Mouse (Mus musculus) thymus, postnatal 10 days (tissue): ENCODE measurements around the gene Map6d1.

ENCODE experiments used
- DNase-seq, 2 experiments: peaks; one replicate each; pipeline ENCODE4 v3.0.0; 2021; ENCODE audit warnings: low spot score in 2 of 2

Gene Map6d1

DNA sequence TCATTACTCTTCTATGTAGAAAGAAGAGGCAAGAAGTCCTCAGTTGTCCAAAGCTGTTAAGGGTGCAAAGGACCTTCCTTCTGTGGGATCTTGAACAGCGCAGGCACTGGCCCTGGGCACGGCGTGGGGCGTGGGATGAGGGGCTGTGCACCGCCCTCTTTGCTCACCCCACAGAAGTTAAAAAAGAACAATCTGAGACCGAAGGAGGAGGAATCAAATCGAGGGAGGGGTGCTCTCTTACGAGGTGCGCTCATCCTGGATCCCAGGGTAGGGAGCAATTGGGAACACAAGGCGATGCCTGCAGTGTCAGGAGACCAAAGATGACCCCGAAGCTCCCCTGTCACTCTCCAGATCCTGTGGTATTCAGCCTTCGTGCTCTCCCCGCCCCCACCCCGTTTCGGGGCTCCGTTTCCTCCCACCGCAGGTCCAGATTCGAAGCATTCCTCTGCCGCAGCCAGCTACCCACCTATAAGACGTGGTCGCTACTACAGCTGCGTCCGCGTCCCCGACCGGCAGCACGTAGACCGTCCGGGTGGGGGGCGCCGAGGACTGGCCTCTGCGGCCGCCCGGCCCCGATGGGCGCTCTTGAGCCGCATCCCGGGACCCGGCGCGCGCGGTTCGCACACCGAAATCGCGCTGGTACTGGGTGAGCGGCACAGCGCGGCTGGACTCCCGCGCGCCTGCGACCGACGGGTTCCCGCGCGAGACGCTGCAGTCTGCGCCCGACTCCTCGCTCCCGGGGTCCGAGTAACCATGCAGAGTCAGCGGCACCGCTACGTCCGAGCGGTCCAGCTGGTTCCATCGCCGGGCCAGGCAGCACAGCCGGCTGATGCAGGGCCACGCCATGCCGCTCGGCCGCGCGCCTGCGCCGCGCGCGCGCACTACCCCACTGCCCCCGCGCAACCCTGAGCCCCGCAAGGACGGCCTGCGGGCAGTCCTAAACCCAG is at the start of gene Map6d1:
Gene Map6d1 (minus strand): TSS at position 891 of the 947 bp plus-strand sequence.
- peak in 1 of 2 experiments; percentile 17 for DNase-seq

DNA sequence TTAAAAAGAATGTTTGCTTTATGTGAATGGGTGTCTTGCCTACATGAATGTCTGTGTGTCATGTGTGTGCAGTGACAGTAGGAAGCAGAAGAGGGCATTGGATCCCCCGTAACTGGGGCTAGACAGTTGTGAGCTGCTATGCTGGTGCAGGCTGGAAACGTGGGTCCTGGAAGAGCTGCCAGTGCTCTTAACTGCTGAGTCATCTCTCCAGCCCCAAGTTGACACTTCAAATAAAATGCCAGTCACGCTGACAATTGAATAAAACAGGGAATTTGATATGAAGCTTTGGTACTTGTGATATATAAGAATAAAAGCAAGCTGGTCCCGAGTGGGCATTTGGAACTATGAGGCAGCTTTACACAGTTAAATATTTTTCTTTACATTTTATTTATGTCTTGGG is 39.1 kb upstream of the Map6d1 start:
- no peak for DNase-seq

DNA sequence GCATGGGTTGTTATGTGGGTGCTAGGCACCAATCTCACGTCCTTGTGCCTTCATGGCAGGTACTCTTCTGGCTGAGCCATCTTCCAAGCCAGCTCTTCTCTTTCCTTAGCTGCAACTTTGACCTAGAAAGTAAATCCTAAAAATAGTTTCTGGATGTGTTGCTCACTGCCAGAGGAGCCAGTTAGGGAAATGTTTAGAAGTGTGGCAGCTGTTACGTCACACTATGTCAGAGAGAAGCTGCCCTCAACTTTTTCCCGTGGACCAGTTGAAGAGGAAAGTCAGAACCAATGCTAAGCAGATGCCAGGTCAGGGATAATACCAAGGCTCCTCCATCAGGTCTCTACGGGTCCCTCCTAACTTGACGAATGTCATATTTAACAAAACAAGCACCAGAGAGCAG is 38.2 kb upstream of the Map6d1 start:
- no peak for DNase-seq

DNA sequence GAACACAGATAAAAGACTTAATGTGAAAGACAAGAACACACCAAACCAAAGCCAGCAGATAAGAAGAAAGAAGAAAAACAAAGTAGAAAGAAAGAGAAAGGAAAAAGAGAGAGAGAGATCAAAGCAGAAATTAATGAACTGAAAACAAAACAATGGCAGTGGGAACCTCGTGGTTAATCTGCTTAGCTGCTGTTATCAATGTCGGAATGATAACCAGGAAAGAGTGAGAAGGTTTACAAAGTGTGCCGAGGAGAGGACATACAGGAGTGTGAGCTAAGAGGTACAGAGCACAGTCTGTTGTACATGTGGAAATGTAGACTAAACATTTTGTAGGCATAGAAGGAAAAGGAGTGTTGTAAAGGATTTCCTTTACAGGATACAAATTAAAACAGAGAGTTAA is 31.8 kb upstream of the Map6d1 start:
- DNase-seq: no peak

DNA sequence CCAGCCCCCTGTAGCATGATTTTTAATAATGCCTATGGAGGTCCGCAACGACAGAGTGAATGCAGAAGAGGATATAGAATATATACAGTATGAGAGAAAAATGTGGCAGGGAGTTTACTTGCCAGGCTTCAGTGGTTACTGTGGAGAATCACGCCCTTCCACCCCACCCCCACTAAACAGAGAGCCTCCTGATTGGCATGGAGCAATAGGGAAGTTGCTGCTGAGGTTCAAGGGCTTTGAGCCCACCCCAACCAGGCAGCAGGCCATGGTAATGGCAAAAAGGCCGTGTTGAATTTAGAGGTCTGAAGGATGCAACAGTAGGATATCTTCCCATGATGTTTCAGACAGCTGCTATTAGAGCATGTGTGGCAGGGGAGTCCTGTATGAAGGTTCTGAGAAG is 30.2 kb upstream of the Map6d1 start:
- no peak for DNase-seq

DNA sequence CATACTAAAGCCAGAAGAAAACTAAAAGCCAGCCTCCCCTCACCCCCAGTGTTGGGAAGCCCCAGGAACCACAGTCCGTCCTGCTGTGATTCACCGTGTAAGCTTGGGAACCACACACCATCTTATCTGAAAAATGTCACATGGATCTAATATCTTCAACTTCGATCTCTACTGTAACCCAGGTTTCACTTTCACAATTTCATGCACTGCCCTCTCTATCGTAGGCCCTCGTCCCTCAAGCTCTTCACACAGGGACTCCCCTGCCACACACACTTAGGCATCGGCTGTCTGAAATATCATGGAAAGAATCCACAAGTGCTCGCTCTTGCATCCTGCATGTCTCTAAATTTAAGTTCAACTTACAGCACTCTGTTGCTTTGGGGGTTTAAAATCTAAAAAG is 23.9 kb upstream of the Map6d1 start:
- DNase-seq: no peak

DNA sequence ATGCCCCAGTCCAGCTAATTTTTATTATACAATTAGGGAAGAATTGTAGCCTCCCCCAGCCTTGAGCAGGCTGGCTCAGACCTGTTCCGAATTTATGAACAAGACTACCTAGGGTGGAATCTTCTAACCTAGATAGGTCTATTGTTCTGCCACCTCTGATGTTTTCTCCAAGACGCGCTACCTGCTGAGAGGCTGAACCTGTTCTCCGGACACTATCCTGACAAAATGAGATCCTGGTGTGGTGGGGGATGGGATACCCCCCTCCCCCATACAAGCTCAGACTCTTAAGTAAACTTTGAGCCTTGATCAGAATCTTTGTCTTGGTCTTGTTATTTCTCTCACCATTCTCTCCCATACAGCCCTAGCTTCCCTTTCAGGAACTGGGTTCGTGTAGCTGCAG is 16.8 kb upstream of the Map6d1 start:
- DNase-seq: no peak

DNA sequence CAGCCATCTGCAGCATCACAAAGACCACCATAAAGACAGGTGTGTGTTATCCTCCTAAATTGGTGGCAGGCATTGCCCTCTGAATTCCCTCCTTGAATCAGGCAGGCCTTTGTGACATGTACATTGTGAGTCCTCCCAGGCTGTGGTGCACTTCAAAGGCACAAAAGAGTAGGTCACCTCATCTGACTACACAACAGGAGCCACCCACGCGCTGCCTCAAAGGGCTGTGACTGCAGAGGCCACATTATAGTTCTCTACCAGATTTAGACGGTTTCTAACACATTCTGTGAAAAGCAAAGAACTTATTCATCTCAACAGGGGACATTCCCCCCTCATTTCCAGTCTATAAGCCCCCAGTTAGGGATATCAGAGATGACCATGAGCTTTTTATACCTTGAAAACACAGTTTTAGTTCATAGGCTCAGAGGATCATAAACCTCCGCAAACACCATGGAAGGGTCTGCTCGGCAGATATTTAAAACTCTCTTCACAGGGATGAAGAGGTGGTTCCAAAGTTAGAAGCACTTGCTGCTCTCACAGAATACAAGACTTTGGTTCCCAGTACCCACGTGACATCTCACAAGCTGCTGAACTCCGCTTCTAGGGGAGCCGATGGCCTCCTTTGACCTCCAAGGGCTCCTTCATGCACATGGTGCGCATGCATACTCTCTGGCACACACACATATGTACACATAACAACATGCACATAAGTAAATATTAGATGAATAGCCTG is 7.5 kb upstream of the Map6d1 start:
- no peak for DNase-seq

DNA sequence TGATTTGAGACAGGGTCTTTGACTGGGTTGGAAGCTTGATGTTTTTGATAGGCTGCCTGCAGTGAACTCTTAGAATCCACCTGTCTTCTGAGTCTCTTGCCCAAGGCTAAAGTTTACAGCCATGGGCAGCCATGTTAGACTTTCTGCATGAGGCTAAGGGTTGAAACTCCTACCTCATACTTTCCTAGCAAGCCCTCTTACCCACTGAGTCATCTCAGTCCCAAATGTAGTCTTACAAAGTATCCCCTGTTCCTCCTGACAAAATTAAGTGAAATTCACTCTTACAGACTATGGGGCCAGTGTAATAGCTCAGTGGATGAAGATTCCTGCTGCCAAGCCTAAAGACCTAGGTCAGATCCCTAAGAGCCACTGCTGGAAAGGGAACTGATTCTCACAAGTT is 5.9 kb upstream of the Map6d1 start:
- DNase-seq: no peak

DNA sequence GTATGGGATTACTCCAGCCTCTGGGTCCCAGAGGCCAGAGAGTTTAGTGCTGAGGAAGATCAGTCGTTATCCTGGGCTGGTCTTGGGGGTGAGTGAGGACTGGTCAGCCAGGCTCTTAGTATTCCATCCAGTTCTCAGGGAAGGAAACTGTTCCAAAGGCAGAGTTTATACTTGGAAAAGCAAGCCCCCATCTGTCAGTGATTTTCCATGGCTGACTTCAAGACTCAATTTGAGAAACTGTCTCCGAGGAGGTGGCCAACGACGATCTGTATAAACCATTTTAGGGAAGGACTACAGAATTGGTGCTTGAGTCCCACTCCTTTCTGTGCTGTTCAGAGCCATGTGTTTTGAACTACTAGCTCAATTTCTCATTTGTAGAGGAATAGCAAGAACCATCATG is 2.5 kb downstream of the Map6d1 start:
- DNase-seq: no peak

DNA sequence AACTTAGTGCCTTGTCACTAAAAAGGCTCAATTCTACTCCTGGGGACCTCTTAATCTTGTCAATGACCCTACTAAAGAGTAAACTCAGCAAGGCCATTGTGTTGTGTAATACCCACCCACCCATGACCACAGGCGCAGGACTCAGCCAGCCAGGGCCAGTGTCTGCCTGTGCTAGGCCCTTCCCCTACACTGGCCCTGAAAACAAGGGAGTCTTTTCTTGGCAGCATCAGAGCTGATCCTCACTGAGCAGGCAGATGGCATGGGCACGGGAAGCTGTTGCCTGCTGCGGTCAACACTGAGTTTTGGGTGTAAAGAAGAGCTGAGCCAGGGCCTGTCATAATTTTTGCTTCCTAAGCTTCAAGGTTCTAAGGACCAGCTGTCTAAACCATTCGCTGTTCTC is 3.7 kb downstream of the Map6d1 start:
- no peak for DNase-seq

DNA sequence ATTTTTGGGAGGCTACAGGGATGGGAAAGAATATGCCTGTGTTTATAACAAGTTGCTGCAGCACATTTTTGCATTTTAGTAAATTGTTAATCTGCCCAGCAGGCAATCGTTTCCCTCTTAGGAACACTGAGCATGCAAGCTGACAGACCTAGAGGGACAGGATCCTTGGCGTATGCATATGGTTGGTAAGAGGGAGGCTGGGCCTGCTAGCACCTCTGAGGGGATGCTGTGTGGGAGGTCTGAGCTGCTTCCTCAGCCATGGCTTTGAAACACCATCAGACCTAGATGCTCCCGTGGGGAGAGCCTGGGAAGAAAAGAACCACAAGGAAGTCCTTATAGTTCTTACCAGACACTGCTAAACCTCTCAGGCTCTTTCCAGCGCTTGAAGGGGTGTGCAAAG is 6.8 kb downstream of the Map6d1 start:
- no peak for DNase-seq

DNA sequence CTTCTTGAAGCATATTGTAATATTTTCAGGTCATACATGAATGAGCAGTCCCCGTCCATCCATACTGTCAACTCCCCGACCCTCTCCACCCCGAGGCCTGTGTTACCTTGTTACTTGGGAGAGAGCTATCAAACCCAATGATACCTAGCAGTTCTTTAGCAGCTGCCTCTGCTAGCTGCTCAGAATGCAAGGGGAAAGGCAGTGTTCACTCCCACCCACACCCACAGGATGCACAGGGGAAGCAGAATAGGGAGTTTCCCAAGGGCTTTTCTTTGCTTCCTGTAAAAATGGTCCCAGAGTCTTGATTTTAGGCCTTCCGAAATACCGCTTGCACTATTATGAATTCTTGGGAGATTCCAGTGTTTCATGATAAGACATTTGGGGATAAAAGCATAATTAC is 13.0 kb downstream of the Map6d1 start:
- DNase-seq: no peak

DNA sequence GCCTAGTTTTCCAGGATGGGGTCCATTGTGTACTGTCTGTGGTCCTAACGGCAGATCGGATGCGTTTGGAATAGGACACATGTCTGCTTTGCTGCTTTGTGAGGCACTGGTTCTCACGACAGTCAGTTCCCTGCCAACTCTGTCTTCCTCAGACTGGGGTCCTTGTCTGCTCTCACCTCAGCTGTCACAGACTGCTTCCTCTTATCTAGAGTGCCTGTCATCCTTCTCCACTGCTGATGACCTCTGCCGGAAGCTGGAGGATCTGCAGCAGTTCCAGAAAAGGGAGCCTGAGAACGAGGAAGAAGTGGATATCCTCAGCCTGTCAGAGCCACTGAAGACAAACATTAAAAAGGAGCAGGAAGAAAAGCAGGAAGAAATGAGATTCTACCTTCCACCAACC is 13.7 kb downstream of the Map6d1 start:
- DNase-seq: no peak

DNA sequence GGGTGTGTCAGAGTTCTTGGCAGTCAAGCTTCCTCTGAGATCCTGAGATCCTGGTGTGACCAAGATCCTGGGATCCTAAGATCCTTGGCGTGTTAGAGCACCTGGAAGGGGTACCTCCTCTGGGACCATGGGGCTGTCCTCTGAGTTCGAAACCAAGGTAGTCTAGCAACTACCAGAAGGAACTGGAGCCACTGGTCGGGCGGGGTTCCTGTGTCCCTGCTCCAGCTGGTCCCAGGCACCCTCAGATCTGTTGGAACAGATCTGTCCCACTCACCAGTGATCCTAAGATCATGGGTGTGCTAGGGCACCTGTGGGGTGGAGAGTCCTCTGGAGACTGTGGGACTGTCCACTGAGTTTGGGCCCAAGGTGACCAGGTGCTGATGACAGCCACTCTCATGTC is 14.5 kb downstream of the Map6d1 start:
- no peak for DNase-seq

DNA sequence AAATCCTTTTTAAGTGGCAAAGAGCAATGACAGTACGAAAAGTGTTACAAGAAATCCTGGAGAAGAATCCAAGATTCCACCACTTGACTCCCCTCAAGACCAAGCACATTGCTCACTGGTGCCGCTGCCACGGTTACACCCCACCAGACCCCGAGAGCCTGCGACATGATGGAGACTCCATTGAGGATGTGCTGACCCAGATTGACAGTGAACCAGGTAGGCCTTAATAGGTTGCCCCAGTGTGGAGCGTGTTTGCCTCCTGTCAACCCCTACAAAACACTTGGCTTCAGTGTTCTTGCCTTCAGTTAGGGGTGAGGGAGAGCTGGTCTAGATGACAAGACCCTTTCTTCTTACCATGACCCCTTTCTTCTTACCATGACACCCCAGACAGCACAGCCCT is 18.4 kb downstream of the Map6d1 start:
- DNase-seq: no peak

DNA sequence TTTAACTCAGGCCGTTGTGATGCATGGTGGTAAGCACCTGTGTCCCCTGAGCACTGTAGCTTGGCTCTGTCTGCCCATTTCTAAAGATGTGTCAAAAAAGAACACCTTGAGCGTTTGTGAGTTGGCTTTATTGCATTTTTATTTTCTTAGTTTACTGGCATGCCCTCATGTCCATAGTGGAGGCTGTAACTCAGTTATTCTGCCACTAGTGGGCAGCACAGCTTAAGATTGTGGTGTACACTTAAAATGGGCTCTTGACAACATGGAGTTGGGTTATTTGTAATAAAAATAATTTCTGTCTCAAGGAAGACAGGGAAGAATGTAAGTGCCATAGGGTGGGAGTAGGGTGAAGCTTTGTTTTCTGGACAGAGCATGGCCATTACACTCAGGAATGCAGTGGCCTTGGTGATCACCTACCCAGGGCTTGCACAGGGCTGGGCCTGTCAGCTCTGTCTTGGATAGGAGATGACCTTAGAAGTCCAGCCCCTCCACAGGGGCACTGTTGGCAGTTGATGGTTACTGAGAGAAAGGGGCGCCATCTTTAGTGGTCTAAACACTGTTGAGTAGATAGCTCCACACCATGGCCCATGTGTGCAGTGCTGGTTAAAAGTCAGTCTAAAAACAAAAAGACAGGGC is 27.4 kb downstream of the Map6d1 start:
- peak in 1 of 2 experiments; percentile 51 for DNase-seq

DNA sequence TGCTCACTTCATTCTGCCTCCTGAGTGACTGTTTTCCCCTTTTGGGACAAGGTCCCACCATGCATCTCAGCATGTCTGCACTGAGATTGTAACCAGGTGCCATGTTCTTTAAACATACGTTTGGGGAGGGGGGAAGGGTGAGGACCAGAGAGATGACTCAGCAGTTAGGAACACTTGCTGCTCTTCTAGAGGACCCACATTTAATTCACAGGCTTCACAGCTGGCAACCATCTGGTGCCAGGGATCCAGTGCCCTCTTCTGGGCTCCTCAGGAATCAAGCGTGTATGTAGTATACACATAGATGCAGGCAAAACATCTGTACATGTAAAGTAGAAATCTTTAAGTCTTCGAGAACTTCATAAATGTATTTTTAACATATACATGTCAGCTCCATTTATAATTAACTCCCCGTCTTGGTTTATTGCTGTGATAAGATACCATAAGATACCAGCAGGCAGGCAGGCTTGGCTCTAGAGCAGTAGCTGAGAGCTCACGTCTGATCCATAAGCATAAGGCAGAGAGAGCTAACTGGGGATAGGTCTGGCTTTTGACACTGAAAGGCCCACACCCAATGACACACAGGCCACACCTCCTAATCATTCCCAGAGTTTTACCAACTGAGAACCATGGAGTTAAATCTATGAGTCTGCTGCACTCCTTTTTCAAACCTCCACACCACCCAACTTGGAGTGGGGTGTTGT is 41.5 kb downstream of the Map6d1 start:
- DNase-seq: no peak

DNA sequence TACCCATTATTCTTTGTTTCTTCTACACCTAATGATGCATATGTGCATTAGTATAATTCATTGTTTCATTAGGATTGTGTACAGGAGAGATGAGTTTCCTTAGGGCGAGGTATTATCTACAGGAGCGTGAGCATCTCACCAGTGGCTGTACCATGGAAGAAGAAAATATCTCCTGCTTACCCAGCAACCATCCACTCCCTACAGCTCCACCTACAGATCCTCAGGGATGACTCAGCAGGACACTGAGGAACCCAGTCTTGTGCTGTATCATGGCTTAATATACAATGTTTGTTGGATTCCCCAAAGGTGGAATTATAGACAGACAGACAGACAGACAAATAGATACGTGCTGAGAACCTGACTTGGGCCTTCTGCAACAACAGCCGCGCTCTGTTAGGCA is 44.2 kb downstream of the Map6d1 start:
- no peak for DNase-seq

DNA sequence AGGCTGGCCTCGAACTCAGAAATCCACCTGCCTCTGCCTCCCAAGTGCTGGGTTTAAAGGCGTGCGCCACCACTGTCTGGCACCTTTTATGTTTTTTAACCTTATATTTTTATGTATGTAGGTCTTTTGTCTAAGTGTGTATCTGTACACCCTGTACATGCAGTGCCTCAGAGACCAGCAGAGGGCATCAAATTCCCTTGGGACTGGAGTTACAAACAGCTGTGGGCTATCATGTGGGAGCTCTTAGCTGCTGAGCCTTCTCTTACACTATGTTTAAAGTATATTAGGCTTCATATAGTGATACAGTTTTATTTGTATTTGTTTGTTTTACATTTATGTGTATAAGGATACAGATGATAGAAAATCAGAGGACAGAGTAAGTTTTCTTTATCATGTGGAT is 45.6 kb downstream of the Map6d1 start:
- peak in 1 of 2 experiments; percentile 12 for DNase-seq

DNA sequence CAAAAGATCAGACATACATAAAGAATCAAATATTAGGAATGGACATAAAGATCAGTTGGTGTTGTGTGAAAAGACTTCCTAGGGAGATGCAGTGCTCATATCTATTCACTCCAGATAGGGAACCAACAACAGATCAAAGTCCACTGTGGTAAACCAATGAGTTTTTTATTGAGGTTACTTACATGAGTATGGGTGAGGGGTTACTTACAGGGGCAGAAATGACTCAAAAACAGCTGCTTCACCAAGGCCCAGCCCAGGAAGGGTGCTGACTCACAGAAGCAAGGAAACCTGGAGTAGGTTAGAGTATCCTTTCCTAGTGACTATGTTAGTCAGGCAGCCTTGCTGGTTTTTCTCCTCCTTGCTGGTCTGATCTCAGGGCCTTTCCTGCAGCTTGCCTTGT is 49.1 kb downstream of the Map6d1 start:
- no peak for DNase-seq
